Mouse (Mus musculus): Measurements from ENCODE around the gene Wdr18.

Gene Wdr18

GRCm38 (mm10) chr10:79927324-79928029 is 32.5 kb upstream of the Wdr18 start:
- DNase-seq (ENCODE audit: low spot score): peak; percentile 34

GRCm38 (mm10) chr10:79928030-79928694 is 31.8 kb upstream of the Wdr18 start:
- DNase-seq (ENCODE audit: low spot score): peak; percentile 48

- no peak for DNase-seq (ENCODE audit: low spot score)
Measured at GRCm38 (mm10) chr10:79928907-79929701, 30.8 kb upstream of the Wdr18 start.

- DNase-seq (ENCODE audit: low spot score): no peak
Measured at GRCm38 (mm10) chr10:79929967-79930825, 29.8 kb upstream of the Wdr18 start.

- DNase-seq (ENCODE audit: low spot score): no peak
Measured at GRCm38 (mm10) chr10:79930826-79931186, 29.1 kb upstream of the Wdr18 start.

GRCm38 (mm10) chr10:79931797-79932196 is 28.2 kb upstream of the Wdr18 start:
- DNase-seq (ENCODE audit: low spot score): no peak

GRCm38 (mm10) chr10:79932736-79933135 is 27.2 kb upstream of the Wdr18 start:
- DNase-seq (ENCODE audit: low spot score): peak; percentile 72

GRCm38 (mm10) chr10:79933145-79933679 is 26.7 kb upstream of the Wdr18 start:
- no peak for DNase-seq (ENCODE audit: low spot score)

GRCm38 (mm10) chr10:79933861-79934260 is 26.1 kb upstream of the Wdr18 start:
- DNase-seq (ENCODE audit: low spot score): no peak

GRCm38 (mm10) chr10:79934272-79934721 is 25.7 kb upstream of the Wdr18 start:
- peak; percentile 93 for DNase-seq (ENCODE audit: low spot score)

- no peak for DNase-seq (ENCODE audit: low spot score)
Measured at GRCm38 (mm10) chr10:79934794-79935569, 25.0 kb upstream of the Wdr18 start.

- DNase-seq (ENCODE audit: low spot score): no peak
Measured at GRCm38 (mm10) chr10:79936284-79936910, 23.6 kb upstream of the Wdr18 start.

- peak; percentile 91 for DNase-seq (ENCODE audit: low spot score)
Measured at GRCm38 (mm10) chr10:79936911-79937441, 23.0 kb upstream of the Wdr18 start.

GRCm38 (mm10) chr10:79937775-79938526 is 22.0 kb upstream of the Wdr18 start:
- no peak for DNase-seq (ENCODE audit: low spot score)

- DNase-seq (ENCODE audit: low spot score): peak; percentile 70
Measured at GRCm38 (mm10) chr10:79940749-79941148, 19.2 kb upstream of the Wdr18 start.

- no peak for DNase-seq (ENCODE audit: low spot score)
Measured at GRCm38 (mm10) chr10:79942988-79943387, 17.0 kb upstream of the Wdr18 start.

- DNase-seq (ENCODE audit: low spot score): no peak
Measured at GRCm38 (mm10) chr10:79943471-79943901, 16.5 kb upstream of the Wdr18 start.

- DNase-seq (ENCODE audit: low spot score): peak; percentile 47
Measured at GRCm38 (mm10) chr10:79945507-79946234, 14.3 kb upstream of the Wdr18 start.
